Mouse (Mus musculus) hindbrain, embryonic 11.5 days (tissue): ENCODE measurements around the gene Foxm1. TPM values are rescaled to one million over a fixed set of nuclear protein-coding genes. Genes with fewer than 3 reads are reported as not detected.

Experiments
- ATAC-seq: fragments of 200-750 bp; cut with Nextera tagmentation; 2 replicates; pipeline ENCODE4 v1.8.0; 2017; ENCODE audit warnings: mild to moderate bottlenecking, moderate TSS enrichment, moderate library complexity; ENCODE audit not compliant: low FRiP score
- DNase-seq: peaks from one replicate; pipeline ENCODE4 v3.0.0-alpha.2; 2015; ENCODE audit warnings: low spot score
- H3K27ac ChIP-seq: fragments of 300-500 bp; sonication (generic); 2 replicates; pipeline ENCODE4 v1.5.1; 2014; ENCODE audit warnings: mild to moderate bottlenecking, low read depth, low read length
- H3K27me3 ChIP-seq: fragments of 300-500 bp; sonication (generic); 2 replicates; pipeline ENCODE4 v1.6.1; 2014; ENCODE audit warnings: mild to moderate bottlenecking, low read length, moderate library complexity, mixed read lengths; ENCODE audit not compliant: control insufficient read depth, insufficient read depth
- H3K36me3 ChIP-seq: fragments of 300-500 bp; sonication (generic); 2 replicates; pipeline ENCODE4 v1.6.1; 2014; ENCODE audit warnings: mild to moderate bottlenecking, low read length, moderate library complexity, mixed read lengths; ENCODE audit not compliant: control insufficient read depth, insufficient read depth
- H3K4me1 ChIP-seq: fragments of 300-500 bp; sonication (generic); replicated peaks from 2 replicates; pipeline ENCODE4 v1.6.1; 2014; ENCODE audit warnings: low read length, mixed read lengths; ENCODE audit not compliant: control insufficient read depth, insufficient read depth
- H3K4me2 ChIP-seq: fragments of 300-500 bp; sonication (generic); replicated peaks from 2 replicates; pipeline ENCODE4 v1.6.1; 2014; ENCODE audit warnings: mild to moderate bottlenecking, low read depth, low read length
- H3K4me3 ChIP-seq: fragments of 300-500 bp; sonication (generic); 2 replicates; pipeline ENCODE4 v1.5.1; 2014; ENCODE audit warnings: low read depth, low read length
- H3K9ac ChIP-seq: fragments of 300-500 bp; sonication (generic); 2 replicates; pipeline ENCODE4 v1.6.1; 2014; ENCODE audit warnings: low read depth, low read length
- H3K9me3 ChIP-seq: fragments of 300-500 bp; sonication (generic); 2 replicates; pipeline ENCODE4 v1.6.1; 2016; ENCODE audit warnings: low read length; ENCODE audit not compliant: control insufficient read depth
- WGBS: fragments of 180-500 bp; shearing (Covaris S2); extraction: QIAGEN DNeasy Blood & Tissue Kit; methylation state at CpG from one replicate; pipeline ENCODE4 v1.1.7; 2014; 5-methylcytosine and 5-hydroxymethylcytosine counted together
- polyA plus RNA-seq: library from polyadenylated mRNA; unstranded; fragments of >200 nt; fragmentation: Nextera tagmentation; extraction: Ambion mirVana; gene quantifications from 2 replicates; pipeline ENCODE4 v1.2.1, GENCODE M21; 2014

Gene Foxm1
- polyA plus RNA-seq, 1 experiment from 2014 or later = 46.1 TPM

DNA sequence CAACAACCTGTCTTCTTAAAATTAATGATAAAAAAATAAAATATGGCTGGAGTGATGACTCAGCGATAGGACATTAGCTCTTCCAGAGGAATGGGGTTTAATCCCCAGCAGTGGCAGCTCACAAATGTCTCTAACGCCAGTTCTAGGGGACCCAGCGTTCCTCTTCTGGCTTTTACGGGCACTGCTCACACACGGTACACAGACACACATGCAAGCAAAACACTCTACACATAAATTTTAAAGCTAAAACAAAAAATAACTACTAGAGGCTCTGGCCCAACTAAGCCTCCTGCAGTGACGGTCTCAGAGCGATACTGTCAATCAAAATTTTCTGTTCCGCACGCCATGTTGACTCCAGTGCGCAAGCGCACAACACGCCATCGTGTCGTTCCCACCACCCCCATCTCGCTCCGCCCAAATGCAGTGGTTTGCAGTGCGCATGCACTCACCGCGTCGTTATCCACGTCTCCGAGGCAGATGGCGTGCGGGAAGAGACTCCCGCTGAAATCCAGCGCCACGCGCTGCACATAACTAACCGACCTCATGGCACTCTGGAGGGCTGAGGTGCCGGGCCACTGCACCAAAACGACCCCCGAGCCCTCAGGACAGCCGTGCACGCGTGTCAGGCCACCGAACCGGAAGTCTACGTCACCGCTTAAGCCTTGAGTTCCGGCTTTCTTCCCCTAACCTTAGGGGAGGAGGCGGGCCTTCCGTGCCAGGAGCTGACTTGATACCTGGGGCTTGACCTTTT, 61.7 kb downstream of the Foxm1 start, which contains the start of gene Itfg2:
TSS of gene Itfg2 (minus strand) at position 663 of the 751 bp plus-strand sequence.
- WGBS = under 1% methylated on average over 42 of the region's 42 CpGs
- Histone ChIP-seq H3K9ac (peak within 1 kb of the TSS; percentile 69), H3K4me1 (0 out of 2 replicates have a peak, but pooled peaks cover 2% of the 10 kb centered on the region), H3K9me3 (no peaks in the 10 kb centered on the region), H3K4me3 (peak within 1 kb of the TSS; percentile 63), H3K27me3 (no peaks in the 10 kb centered on the region), H3K36me3 (no peaks in the 10 kb centered on the region), H3K27ac (peak within 1 kb of the TSS; percentile 95), H3K4me2 (peak within 1 kb of the TSS; percentile 69)
- peak; percentile 96 for ATAC-seq
- peak; percentile 97 for DNase-seq

DNA sequence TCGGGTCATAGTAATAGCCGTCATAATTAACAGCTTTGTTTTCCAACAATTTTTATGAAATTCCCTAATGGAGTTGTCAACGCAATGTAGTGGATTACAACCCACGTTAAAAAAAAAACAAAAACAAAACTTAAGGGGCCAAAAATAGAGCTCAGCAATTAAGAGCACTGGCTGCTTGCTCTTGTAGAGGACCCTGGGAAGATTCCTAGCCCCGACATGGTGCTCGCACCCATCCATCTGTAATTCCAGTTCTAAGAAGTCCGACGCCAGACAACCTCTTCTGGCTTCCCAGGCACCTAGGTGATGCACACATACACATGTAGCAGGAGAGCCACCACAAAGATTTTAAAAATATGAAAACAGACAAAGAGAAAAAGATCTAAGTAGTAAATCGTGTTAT, 62.3 kb downstream of the Foxm1 start:
- DNase-seq (no peak), ATAC-seq (peak; percentile 22; the same call in 1 of the 2 replicates)
- Histone ChIP-seq H3K4me1 (0 out of 2 replicates have a peak, but pooled peaks cover 2% of the 10 kb centered on the region), H3K9ac (no peak overlapping the region), H3K27me3 (no peaks in the 10 kb centered on the region), H3K9me3 (no peaks in the 10 kb centered on the region), H3K27ac (peak overlapping the region; percentile 95), H3K36me3 (peaks cover 3% of the 10 kb centered on the region), H3K4me3 (peak overlapping the region; percentile 63), H3K4me2 (peak overlapping the region; percentile 69)
- WGBS = 21% methylated on average over 9 of the region's 9 CpGs

Other genes with a start within 250 kb of the Foxm1 start
- gene Tspan9, start 219.4 kb upstream of the Foxm1 start, polyA plus RNA-seq = 46.2 and 48.9 TPM in 2 replicates
- 1.4 and 1.7 TPM in 2 replicates for gene Tead4, start 62.1 kb upstream of the Foxm1 start, polyA plus RNA-seq
- gene Tulp3, start 7.1 kb upstream of the Foxm1 start, polyA plus RNA-seq = 15.7 and 23.4 TPM in 2 replicates
- 164 and 173 TPM in 2 replicates for gene Rhno1, start 56 bp upstream of the Foxm1 start, polyA plus RNA-seq
- gene Tex52, start 12.5 kb downstream of the Foxm1 start, polyA plus RNA-seq = 0.40 and 0.42 TPM in 2 replicates
- gene Gm44596, start 12.5 kb downstream of the Foxm1 start, polyA plus RNA-seq = not detected in 2 replicates
- 2.4 and 3.1 TPM in 2 replicates for gene Nrip2, start 36.3 kb downstream of the Foxm1 start, polyA plus RNA-seq
- gene Itfg2, start 62.0 kb downstream of the Foxm1 start, polyA plus RNA-seq = 28.4 and 32.2 TPM in 2 replicates
- gene Fkbp4, start 75.7 kb downstream of the Foxm1 start, polyA plus RNA-seq = 434 and 533 TPM in 2 replicates
- not detected in 2 replicates for gene Pzp, start 163.8 kb downstream of the Foxm1 start, polyA plus RNA-seq
- not detected in 2 replicates for gene A2ml1, start 218.6 kb downstream of the Foxm1 start, polyA plus RNA-seq